Mouse (Mus musculus) thymus, postnatal 25 days (tissue): ENCODE results near the gene Disp1.

Experiments
- DNase-seq: peaks from one replicate; pipeline ENCODE4 v3.0.0; 2022

Disp1 gene

DNA sequence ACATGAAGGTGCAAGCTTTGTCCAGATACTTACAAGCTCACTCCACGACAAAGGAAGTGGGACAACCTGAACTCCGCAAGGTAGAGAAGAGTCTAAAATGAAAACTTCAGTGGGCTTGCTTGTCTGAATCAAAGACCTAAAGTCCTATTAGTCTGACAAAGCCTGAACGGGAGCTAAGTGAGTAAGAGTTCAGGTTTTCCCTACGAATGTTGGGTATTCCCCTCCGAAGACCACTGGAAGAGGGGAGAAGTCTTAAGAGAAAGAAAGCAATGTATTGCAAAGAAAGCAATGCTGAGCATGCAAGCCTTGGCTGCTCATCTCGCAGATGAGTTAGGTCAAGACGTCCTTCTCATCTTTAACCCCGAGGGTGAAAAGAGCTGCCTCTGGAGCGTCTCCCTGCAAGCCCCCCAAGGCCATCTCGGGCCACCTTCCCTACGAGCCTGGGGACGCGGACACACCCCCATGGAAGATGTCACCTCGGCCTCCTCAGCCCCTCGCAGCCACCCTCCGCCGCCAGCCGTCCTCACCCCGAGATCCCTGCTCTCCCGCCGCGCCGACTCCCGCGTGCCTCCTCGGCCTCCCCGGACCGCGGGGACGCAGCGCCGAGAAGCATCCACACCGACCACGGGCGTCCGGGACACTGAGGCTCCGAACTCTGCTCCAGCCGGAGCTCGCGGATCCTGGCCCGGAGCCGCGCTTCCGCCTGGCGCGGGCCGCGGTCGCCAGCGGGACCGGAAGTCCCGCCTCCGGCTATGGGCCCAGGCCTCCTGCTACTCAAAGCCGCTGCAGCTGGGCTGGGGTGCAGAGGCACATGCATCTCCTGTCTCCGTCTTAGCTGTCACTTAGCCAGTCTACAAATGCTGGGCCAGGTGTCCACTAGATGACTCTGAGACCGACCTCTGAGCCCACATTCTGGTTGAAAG is at the start of gene Disp1:
Disp1 (minus strand) TSS at position 727 of the 923 bp plus-strand sequence.
- DNase-seq = peak; percentile 85

- DNase-seq = no peak
These were observed 46.3 kb upstream of the Disp1 start for GRCm38 (mm10) chr1:183267666-183268065.

- DNase-seq = peak; percentile 58
These were observed 44.7 kb upstream of the Disp1 start for GRCm38 (mm10) chr1:183265921-183266467.

- no peak for DNase-seq
These were observed 43.1 kb upstream of the Disp1 start for GRCm38 (mm10) chr1:183264145-183265008.

GRCm38 (mm10) chr1:183252574-183252973 is 31.3 kb upstream of the Disp1 start:
- DNase-seq = no peak

DNA sequence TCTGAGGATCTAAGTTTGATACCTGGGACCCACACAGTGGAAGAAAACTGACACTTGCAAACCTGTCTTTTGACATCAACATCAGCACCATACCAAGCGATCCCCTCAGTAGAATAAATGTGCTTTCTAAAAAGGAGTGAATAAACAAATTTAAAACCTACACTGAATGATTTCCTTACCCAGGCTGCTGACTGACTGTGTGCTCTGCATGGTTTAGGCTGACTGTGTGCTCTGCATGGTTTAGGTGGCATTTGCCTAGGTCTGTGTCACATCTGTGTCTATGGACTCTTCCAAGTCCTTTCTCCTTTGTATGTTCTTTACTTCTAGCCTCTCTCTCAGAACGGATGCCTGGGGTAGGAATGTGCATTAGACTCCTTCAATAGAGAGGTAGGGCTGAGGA is 30.5 kb upstream of the Disp1 start:
- no peak for DNase-seq

DNA sequence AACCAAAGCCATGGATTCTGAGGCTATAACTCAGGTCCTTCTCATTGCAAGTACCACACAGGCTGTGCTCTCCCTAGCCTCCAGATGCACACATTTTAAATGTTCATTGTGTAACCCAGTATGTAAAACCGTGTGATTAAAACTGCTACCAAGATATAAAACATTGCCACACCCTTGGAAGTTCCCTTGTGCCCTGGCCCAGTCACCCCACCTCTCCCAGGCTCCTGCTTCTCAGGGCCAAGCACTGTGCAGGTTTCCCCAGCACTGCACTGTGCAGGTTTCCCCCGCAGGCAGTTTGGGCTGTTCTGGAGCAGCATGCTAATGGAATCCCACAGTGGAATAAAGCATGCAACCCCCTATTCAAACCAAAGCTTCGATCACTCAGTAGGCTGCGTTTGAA is 29.3 kb upstream of the Disp1 start:
- DNase-seq = no peak

- no peak for DNase-seq
These were observed 26.8 kb upstream of the Disp1 start for GRCm38 (mm10) chr1:183248144-183248543.

DNA sequence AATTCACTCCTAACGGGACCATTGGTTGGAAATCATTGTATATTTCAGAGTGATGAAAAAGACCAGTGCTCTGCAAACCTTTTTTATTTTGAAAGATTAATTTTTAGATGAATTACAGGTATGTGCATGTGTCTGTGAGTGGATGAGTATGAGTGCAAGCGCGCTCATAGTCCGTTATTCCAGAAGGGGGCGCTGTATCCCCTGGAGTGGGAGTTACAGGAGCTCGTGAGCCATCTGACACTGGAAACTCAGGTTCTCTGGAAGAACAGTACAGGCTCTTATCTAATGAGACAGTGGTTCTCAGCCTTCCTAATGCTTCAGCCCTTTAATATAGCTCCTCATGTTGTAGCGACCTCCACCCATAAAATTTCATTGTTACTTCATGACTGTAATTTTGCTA is 22.0 kb upstream of the Disp1 start:
- no peak for DNase-seq

GRCm38 (mm10) chr1:183237901-183238300 is 16.6 kb upstream of the Disp1 start:
- DNase-seq = no peak

DNA sequence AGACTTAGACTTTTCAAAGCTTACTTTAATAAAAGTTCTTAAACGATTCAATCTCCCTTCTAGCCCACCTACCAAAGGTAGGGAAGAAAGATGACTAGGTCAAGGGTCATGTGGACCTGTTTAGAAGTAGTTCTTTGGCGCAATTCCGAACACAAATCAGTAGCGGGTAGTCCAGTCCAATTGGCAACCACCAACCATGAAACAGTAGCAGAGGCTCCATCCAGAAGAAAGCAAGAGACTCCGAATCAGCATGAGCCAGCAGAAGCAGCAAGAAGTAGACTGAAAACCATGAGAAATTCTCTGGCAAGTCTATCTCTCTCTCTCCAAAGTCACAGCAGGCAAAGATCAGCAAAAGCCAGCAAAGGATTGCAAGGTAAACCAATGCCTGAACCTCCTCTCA is 15.1 kb upstream of the Disp1 start:
- DNase-seq = no peak

DNA sequence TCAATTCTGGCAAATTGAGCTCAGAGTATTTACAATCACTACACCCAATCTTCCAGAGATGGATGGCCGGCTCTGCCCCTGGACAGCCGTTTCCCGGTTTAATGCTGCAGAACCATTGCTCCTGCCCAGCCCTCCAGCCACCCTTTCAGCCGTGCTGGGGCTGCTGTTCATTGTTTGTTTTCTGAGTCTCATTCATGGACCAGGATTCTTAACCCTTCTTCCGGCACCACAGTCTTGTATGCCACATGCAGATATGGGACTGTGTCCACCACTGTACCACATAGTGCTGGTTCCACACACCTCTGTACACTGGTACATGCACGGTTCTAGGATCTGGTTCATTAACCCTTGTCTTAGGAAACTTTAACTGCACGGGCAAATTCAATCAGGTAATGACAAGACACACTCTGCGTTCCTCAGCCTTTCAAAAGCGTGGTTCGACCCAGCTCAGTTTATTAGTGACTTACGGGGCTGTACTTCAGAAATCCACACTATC is 12.4 kb upstream of the Disp1 start:
- no peak for DNase-seq

GRCm38 (mm10) chr1:183232985-183233678 is 11.8 kb upstream of the Disp1 start:
- no peak for DNase-seq

GRCm38 (mm10) chr1:183227469-183227868 is 6.1 kb upstream of the Disp1 start:
- no peak for DNase-seq

- DNase-seq = no peak
These were observed 2.3 kb downstream of the Disp1 start for GRCm38 (mm10) chr1:183219021-183219420.

GRCm38 (mm10) chr1:183216691-183217090 is 4.6 kb downstream of the Disp1 start:
- no peak for DNase-seq

GRCm38 (mm10) chr1:183215706-183216105 is 5.6 kb downstream of the Disp1 start:
- DNase-seq = no peak

- DNase-seq = no peak
These were observed 7.5 kb downstream of the Disp1 start for GRCm38 (mm10) chr1:183213850-183214249.

DNA sequence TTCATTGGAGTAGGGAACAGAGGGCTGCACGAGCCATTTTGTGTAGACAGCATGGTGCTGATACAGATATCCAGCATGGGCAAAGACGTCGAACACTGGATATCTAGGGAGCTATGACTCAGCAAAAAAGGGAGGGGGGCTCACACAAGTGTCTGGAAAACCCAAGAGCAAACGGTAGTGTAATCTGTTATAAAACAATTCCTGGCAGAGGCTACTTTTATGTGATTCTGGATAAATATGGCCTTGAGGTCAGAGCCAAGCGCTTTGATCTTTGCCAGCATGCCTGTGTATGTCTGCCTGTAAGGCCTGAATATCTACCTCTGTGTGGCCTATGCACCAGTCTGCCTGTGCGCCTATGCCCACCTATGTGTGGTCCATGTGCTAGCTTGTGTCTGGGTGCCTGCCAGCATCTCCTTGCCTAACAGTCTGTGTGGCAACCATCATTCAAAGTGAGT is 8.5 kb downstream of the Disp1 start:
- no peak for DNase-seq

DNA sequence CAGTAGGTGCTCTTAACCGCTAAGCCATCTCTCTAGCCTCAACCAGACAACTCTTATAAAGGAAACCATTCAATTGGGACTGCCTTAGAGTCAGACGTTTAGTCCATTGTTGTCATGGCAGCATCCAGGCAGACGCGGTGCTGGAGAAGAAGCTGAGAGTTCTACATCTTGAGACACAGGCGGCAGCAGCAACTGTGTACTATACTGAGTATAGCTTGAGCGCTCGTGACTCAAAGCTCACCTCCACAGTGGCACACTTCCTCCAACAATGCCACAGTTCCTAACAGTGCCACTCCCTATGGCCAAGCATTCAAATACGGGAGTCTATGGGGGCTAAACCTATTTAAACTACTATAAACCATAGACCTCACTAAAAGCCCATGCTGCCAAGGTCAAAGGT is 11.2 kb downstream of the Disp1 start:
- no peak for DNase-seq

DNA sequence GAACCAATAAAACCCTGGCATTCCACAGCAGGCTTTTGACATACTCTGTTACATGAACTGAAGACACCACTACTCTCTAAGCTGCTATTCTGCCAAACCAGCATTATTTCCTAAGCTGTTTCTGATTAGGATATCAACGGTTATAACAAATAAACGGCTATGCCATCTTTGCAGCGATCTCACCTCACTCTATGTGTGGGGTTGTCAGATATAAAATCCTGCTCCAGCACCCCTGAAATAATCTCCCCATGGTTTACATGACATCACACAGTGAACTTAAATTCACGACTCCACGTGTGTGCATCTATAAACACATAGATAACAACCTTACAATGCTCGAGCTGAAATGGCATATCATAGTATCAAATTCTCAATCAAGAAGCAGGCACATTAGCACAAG is 13.7 kb downstream of the Disp1 start:
- no peak for DNase-seq

GRCm38 (mm10) chr1:183207141-183207540 is 14.2 kb downstream of the Disp1 start:
- no peak for DNase-seq

- DNase-seq = peak; percentile 39
These were observed 20.4 kb downstream of the Disp1 start for GRCm38 (mm10) chr1:183200926-183201325.
